Mouse (Mus musculus): ENCODE results near the gene Pfas. TPM values are rescaled to one million over a fixed set of nuclear protein-coding genes. Genes with fewer than 3 reads are reported as not detected.

Pfas gene
- 10 to 100 TPM; 14.9 to 16.8 TPM for total RNA-seq (2021)
- long read RNA-seq, experiment 1, full-length matches to known transcripts: 1 of 5 reads
- long read RNA-seq, experiment 1, partial matches to known transcripts: 1 of 5 reads
- long read RNA-seq, experiment 1, other reads (novel, unspliced or antisense): 3 of 5 reads
- long read RNA-seq, experiment 2, partial matches to known transcripts: 1 of 3 reads
- long read RNA-seq, experiment 2, other reads (novel, unspliced or antisense): 2 of 3 reads

GRCm38 (mm10) chr11:69008182-69009121 lies at the start of gene Pfas:
TSS of gene Pfas (minus strand) at chr11:69008460.
- peak; percentile 88 to 93 for DNase-seq (ENCODE audit: low spot score in 2 of 2)

GRCm38 (mm10) chr11:69053848-69054247 lies 45.6 kb upstream of the Pfas start:
- no peak for DNase-seq (ENCODE audit: low spot score in 2 of 2)

- no peak for DNase-seq (ENCODE audit: low spot score in 2 of 2)
These were observed 44.7 kb upstream of the Pfas start for GRCm38 (mm10) chr11:69052824-69053421.

GRCm38 (mm10) chr11:69051771-69052170 lies 43.5 kb upstream of the Pfas start:
- DNase-seq (ENCODE audit: low spot score in 2 of 2): no peak

- DNase-seq (ENCODE audit: low spot score in 2 of 2): no peak
These were observed 42.5 kb upstream of the Pfas start for GRCm38 (mm10) chr11:69050748-69051147.

- no peak for DNase-seq (ENCODE audit: low spot score in 2 of 2)
These were observed 39.9 kb upstream of the Pfas start for GRCm38 (mm10) chr11:69048151-69048550.

GRCm38 (mm10) chr11:69047592-69047991 lies 39.3 kb upstream of the Pfas start:
- DNase-seq (ENCODE audit: low spot score in 2 of 2): no peak

- DNase-seq (ENCODE audit: low spot score in 2 of 2): no peak
These were observed 38.1 kb upstream of the Pfas start for GRCm38 (mm10) chr11:69046395-69046774.

- peak; percentile 69 to 88 for DNase-seq (ENCODE audit: low spot score in 2 of 2)
These were observed 37.5 kb upstream of the Pfas start, which contains the start of gene Aurkb for GRCm38 (mm10) chr11:69045531-69046394. TSS of gene Aurkb (plus strand) at chr11:69045647.

- DNase-seq (ENCODE audit: low spot score in 2 of 2): no peak
These were observed 29.9 kb upstream of the Pfas start for GRCm38 (mm10) chr11:69038173-69038572.

GRCm38 (mm10) chr11:69037231-69038061 lies 29.2 kb upstream of the Pfas start:
- peak in 1 of 2 experiments; percentile 58 for DNase-seq (ENCODE audit: low spot score in 2 of 2)

GRCm38 (mm10) chr11:69036486-69037230 lies 28.4 kb upstream of the Pfas start:
- DNase-seq (ENCODE audit: low spot score in 2 of 2): peak; percentile 43 to 59

GRCm38 (mm10) chr11:69035849-69036248 lies 27.6 kb upstream of the Pfas start:
- DNase-seq (ENCODE audit: low spot score in 2 of 2): peak in 1 of 2 experiments; percentile 74

- no peak for DNase-seq (ENCODE audit: low spot score in 2 of 2)
These were observed 27.2 kb upstream of the Pfas start for GRCm38 (mm10) chr11:69035411-69035810.

GRCm38 (mm10) chr11:69034585-69034984 lies 26.3 kb upstream of the Pfas start:
- DNase-seq (ENCODE audit: low spot score in 2 of 2): no peak

- no peak for DNase-seq (ENCODE audit: low spot score in 2 of 2)
These were observed 25.3 kb upstream of the Pfas start for GRCm38 (mm10) chr11:69033552-69033951.

- DNase-seq (ENCODE audit: low spot score in 2 of 2): no peak
These were observed 20.5 kb upstream of the Pfas start for GRCm38 (mm10) chr11:69028805-69029204.

- no peak for DNase-seq (ENCODE audit: low spot score in 2 of 2)
These were observed 18.3 kb upstream of the Pfas start for GRCm38 (mm10) chr11:69026562-69026961.

- DNase-seq (ENCODE audit: low spot score in 2 of 2): no peak
These were observed 12.4 kb upstream of the Pfas start for GRCm38 (mm10) chr11:69020691-69021090.
